Mouse (Mus musculus) c-Kit-negative CD71-positive TER-119-positive erythroid progenitor cells, embryonic 14.5 days (primary cell): ENCODE measurements around the gene Phlda3.
A peak's percentile ranks its signal among the peaks of the same experiment; 100 is the strongest.

Source experiments
- DNase-seq: peaks from one replicate; pipeline ENCODE4 v3.0.0-alpha.2; 2013; ENCODE audit warnings: low read depth, low spot score

The Phlda3 gene

DNA sequence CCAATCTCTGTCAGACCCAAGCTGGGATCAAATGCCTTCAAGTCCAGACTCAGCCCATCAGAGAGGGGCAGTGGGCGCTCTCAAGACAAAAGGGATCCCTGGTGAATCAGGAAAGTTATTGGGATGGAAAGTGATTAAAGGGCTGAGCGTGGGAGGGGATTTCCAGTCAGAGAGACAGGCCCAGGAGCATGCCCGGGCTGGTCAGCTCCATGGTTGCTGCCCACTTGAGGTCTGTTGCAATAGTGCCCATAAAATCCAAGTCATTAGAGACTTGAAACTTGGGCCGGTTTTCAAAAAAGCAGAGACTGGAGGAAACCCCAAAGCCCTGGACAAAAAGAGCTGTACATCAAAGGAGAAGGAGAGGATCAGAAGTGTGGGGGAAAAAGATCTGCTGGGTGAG, 6.2 kb upstream of the Phlda3 start:
- DNase-seq, result no peak

DNA sequence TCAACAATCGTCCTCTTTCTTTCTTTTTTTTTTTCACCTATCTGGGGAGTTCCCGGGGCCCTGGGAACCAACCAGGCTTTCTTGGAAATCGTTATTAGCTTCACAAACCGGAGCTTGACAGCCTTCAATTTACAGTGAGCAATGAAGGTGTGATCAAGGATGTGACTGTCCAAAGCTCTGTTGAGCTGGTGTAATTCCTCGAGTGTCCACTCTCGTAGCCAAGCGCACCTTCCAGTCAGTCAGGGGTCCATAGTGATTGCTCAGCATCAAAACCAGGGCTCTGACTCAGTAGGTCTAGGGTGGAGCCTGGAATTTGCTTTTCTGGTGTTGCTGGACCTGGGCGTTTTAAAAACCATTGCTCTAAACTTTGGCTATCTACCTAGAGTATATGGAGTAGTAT, 5.7 kb upstream of the Phlda3 start:
- DNase-seq, result no peak

DNA sequence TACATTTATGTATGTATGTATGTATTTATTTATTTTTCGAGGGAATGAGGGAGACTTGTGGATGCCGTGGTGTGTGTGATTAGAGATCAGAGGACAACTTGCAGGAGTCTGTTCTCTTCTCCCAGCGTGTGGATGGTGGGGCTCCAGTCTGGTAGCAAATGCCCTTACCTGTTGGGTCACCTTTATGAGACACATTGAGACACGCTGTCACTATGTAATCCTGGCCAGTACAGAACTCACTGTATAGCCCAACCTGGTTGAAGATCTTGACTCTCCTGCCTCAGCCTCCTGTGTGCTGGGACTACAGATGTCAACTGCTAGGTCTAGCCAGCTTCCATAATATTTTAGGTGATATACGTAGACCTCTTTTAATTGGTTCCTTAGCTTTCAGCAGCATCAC, 4.2 kb upstream of the Phlda3 start:
- peak; percentile 76 for DNase-seq

DNA sequence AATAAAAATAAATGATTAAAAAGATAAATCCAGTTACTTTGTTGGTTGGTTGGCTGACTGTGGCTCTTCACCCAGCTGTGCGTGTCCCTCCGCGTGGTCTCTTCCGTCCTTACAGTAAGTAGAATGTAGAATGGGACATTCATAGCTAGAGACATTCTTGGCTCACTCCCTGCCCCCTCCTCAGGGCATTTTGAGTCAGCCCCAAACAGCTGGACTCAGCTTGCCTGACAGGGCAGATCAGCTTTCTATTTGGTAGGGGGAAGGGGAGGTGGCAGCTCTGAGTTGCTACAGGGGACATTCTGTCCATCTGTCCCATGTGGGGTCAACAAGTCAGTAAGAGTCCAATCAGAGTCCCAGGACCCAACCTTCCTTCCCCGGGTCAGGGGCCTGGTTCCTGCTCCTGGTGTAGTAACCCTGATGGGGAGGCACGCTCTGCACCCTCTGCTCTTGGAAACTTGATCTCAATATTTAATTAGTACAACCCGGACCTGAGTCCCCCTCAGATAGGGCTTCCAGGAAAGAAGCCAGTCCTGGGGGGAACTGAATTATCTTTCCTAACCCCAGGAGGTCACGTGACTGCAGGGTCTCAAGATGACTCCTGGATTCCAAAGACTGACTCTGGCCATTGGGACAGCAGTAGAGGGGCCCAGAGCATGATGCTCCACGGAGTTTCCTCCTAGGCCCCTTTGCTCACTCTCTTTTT, 2.3 kb upstream of the Phlda3 start:
- no peak for DNase-seq

DNA sequence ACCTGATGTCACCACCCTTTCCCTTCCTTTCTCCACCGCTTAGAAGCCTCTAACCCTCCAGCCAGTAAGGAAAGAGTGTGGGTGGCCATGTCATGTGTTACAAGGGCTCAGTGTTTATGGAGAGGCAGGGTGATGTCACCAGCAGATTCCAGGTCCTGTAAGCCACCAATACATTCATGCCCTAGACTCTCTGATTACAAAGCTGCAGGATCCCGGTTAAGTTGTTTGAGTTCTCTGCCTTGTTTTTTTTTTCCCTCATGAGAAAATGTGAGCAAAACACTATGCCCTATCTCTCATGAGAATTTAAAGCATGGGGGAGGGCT, 1.8 kb upstream of the Phlda3 start:
- no peak for DNase-seq

DNA sequence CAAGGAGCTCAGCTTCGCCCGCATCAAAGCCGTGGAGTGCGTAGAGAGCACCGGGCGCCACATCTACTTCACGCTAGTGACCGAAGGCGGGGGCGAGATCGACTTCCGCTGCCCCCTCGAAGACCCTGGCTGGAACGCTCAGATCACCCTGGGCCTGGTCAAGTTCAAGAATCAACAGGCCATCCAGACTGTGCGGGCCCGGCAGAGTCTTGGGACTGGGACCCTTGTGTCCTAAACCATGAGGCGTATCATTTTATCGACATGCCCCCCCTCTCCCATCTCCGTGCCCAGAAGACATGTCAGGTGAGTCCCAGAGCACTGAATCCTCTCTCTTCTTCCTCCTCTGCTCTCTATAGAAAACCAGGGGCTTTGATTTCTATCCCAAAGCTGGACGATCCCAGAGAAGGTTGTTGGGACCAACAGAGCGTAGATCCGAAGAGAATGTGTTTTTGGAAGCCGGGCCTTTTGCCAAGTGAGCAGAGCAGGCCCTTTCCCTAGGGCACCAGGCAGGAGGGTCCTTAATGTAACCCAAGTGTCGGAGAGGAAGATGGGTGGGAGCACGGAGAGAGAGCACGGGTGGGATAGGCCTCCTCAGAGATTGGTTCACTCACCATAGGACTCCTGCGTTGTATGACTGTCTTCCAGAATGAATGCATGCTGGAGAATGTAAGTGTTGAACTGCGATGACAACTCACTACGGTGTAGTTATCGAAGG, 830 bp downstream of the Phlda3 start:
- no peak for DNase-seq

DNA sequence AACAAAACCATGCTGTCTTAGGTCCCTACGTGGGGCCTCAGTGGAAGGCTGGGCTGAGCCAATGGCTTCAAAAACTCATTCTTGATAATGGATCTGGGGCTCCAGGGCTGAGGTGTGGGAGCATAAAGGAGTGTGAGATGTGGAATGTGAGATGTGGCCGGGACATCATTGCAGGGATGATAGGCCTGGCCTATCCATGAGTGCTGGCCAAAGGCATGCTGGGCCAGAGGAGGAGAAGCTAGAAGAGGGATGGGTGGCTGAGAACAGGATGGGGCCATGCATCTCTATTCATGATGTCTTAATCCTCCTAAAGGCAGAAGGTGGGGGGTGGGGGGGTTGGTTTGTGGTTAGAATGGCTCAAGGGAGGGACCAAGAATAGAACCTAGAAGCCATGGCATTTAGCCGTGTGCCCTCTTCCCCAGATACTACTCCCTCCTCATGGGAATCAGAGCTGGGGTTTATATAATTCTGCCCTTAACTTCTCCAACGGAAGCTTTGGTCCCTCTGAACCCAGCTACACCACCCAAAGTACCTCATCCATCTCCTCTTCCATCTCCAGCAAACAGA, 1.5 kb downstream of the Phlda3 start:
- no peak for DNase-seq

DNA sequence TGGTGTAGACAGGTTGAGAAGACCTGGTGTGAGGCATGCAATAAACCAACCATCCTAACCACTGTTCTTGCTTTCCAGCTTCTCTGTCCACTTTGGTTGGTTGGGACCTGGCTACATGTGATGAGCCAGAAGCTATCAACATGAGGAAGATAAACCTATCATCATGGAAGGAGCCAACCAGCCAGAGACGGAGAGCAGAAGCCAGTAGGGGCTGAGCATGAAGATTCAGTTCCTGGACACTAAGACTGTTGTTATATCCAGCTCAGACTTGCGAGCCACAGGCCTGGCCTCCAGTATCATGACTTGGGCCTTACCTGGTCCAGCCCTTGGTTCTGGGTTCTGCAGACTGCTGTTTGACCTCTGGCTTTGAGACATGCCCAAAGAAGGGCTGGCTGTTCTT, 2.5 kb downstream of the Phlda3 start:
- DNase-seq, result no peak

DNA sequence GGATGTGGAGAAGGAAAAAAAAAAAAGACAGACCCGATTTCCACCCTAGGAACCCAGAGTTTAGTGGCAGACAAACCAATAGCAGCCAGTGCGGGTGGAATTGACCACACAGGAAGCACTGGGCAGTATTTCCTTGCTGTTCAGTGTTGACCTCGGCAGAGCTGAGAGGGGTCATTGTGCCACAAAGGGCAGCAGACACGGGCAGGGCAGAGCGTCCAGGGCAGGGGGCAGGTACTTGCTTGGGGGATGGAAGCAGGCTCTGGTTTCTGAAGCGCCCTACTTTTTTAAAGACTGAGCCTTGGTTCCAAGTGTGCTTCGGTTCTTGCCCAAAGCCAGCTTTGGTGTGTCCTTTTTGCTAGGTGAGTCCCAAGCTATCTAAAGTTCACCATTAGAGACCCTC, 4.3 kb downstream of the Phlda3 start:
- DNase-seq, result no peak

DNA sequence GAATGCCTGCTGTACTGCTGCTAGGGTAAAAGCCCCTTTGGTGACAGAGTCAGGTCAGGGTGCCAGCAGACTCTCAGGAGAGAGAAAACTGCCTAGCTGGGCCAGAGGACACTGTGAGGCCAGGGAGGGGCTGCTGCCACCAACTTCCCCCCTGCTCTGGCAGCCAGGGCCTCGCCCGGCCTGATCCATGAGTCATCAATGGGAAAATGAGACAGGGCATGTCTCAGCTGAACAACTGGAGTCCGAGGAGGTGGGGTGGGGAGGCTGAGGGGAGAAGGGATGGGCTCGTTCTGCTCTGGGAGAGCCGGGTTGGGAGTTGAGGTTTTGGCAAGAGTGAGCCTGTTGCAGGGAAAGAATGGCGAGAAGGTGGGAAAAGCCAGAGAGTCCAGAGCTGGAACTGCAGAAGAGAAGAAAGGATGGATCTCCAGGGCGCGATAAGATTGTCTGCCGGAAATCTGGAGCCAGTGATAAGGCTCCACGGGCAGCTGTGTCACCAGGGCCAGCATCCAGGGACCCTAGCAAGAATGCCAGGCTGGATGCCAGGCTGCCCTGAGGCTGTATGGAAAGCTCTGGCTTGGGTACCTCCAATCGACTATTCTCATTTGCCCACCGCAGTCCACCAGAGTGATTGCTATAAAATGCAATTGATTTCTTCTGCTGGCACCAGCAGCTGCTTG, 5.1 kb downstream of the Phlda3 start:
- no peak for DNase-seq

DNA sequence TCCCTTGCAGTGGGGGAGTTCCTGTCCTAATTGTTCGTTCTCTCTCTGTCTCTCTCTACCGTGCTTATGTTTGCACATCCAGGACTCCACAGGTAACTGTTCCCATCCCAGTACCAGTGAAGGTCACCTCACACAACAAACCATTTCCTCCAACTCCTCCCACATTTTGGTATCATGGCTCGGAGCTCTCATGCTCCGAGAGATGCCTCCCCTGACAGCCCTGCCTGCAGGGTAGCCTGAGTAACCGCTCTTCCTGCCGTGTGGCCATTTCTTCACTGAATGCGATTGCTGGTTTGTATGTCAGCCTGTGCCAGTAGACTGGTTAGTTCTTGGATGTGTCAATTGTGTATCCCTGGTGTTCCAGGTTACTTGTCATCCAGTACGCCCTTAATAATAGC, 5.7 kb downstream of the Phlda3 start:
- no peak for DNase-seq

DNA sequence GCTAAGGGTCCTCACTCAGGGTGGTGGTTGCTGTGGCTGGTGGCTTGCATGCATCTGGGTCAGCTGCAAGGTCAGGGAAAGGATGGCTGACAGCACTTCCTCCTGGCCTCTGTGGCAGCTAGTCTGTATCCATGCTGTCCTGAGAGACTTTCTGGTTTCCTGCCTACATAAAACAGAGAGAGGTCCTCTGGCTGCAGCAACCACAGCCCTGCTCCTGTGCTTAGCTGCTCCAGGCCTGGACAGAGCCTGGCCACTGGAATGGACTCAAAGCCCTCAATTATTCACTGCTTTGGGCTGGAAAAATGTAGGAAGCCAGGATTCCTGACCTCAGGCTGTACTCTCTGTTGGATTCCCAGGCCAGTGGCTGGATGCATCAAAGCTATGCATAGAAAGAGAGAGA, 10.7 kb downstream of the Phlda3 start:
- DNase-seq, result no peak

DNA sequence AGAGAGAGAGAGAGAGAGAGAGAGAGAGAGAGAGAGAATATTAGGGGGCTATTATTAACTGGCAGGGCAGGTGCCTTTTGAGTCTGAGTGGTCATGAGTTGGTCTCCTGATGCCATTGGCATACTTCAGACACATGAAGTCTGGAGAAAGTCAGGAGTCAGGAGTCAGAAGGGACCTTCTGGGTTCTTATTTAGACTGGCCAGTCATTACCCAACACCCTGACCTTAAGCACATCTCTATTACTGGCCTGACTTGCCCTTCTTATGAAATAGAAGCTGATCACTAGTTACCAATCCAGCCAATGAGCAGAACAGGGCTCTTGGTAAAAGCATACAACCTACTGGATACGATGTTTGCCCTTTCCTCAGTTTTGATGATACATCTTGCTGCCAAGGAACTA, 11.1 kb downstream of the Phlda3 start:
- no peak for DNase-seq

DNA sequence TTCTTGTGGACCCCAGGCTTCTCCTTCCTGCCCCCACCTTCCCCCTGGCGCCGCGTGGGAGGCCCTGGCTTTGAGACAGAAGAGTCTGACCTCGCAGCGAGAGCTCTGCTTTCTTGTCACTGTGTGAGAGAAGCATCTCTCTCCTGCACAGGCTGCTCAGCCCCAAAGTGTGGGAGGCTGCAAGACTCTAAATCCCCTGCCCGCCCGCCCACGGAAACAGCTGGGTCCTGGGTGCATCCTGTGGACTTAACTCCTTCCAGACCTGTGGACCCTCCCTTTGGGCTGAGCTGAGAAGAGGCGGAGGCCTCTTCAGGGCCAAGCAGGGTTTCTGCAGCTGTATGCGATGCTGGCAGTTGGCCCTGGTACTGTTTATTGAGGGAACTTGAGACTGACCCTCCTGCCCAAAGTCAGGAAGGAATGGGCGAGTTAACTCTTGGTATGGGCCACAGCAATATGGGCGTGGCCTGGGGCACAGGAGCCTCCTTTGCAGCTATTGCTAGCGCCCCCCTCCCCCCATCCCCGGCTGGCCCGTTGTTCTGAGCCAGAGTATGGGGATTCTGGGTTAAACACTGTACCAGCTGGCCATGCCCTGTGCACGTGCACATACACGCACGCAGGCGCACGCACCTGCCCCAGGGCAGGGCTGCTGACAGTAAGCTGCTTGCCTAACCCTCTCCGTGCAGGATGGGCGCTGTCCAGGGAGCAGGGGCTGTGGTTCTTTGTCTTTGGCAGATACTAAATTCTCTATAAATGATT, 13.0 kb downstream of the Phlda3 start, which contains the start of gene Tnni1:
TSS of gene Tnni1 (plus strand) at position 655 of the 756 bp plus-strand sequence.
- DNase-seq, result no peak

DNA sequence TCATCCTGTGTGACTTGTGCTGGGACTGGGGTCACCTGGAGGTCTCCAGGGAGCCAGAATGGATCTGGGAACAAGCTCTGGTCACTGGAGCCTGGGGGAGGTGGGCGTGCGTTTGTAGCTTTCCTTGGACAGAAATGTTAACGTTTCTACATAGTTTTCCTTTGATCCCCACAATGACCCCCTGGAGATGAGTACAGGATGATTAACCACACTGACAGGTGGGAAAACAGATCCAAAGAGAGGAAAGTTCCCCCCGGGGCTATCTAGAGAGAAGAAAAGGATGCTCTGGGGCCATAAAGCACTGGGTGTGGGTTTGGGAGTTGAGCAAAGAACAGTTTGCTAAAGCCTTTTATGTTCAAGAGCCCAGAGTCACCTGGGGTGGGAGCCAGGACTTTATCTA, 14.7 kb downstream of the Phlda3 start:
- no peak for DNase-seq

DNA sequence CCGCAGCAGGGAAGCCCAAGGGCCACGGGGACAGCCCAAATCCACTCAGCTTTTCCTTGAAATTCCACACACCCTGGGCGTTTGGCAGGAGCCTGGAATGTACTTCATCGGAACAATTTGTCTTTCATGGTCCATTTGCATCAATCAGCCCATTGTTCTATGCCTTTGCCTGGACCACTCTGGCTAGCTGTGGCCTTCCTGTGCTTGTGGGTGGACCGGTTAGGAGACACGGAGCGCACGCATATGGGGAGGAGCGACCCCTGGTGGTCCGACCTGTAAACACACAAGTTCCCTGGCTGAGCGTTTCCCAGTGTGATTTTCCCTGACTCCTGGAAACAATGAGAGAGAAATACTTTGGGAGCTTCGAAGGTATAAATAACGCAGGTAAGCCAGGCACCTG, 15.3 kb downstream of the Phlda3 start:
- DNase-seq, result peak; percentile 59

DNA sequence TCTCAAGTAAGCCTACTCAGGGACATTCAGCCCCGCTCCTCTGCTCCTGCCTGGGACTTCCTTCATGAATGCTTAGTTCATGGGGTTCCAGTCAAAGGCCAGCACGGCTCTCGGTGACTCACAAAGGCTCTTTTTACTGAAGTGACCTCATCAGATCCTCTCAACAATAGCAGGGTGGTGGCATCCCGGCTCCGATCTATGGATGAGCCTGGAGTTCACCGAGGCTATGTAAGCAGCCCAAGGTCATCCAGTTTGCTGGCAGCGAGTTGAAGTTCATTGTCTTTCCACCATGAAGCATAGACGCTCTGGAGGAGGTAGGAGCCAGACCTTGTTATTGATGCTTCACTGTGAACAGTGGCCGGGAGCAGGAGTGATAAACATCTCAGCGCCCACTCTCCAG, 16.9 kb downstream of the Phlda3 start:
- no peak for DNase-seq

DNA sequence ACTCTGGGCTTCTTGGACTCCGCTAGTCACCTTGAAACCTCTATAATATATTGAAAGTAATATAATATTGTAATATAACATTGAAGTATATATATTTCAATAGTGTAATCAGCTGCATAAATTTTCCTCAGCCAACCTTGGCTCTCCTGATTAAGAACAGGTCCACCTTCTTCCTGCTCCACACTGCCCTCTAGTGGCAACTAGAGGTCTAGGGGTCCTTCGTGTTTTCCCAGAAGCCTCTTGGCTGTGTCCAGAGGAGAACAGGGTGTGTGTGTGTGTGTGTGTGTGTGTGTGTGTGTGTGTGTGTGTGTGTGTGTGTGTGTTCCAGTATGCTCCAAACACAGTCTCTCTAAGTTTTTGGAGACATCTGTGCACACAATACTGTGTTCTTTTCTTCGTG, 21.9 kb downstream of the Phlda3 start:
- peak; percentile 84 for DNase-seq

DNA sequence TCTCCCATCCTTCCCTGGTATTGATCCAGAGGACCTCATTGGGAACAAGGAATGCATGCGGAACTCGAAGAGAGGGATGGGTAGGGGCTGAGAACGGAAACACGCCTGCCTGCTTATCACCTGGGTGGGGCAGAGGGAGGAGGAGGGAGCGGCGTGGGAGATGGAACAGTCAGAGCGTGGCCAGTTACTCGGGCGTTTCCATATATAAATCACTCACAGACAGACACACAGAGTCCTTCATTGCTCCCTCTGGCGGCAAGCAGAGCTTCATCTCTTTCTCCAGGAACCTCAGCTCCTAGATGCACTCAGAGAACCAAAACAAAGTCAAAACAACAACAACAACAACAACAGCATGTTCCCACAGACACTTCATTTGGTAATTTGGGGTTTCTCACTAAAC, 22.8 kb downstream of the Phlda3 start:
- peak; percentile 47 for DNase-seq

DNA sequence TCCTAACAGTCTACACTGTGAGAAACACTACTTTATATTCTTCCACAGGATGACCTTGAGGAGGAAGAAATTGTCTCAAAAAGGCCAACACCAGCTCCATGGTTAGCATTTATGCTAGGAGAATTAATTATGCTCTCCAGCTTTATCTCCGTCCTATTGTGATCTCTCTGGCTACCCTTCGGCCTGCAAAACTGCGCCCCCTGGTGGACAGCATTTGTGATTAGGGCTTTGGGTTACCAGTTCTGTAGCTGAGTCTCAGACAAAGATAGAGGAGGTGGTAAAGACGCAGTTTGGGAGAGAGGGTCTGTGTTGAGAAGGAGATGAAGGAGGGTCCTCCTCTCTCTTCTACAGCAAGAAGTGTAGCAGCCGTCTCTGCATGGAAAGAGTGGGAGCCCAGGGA, 23.9 kb downstream of the Phlda3 start:
- DNase-seq, result peak; percentile 60

DNA sequence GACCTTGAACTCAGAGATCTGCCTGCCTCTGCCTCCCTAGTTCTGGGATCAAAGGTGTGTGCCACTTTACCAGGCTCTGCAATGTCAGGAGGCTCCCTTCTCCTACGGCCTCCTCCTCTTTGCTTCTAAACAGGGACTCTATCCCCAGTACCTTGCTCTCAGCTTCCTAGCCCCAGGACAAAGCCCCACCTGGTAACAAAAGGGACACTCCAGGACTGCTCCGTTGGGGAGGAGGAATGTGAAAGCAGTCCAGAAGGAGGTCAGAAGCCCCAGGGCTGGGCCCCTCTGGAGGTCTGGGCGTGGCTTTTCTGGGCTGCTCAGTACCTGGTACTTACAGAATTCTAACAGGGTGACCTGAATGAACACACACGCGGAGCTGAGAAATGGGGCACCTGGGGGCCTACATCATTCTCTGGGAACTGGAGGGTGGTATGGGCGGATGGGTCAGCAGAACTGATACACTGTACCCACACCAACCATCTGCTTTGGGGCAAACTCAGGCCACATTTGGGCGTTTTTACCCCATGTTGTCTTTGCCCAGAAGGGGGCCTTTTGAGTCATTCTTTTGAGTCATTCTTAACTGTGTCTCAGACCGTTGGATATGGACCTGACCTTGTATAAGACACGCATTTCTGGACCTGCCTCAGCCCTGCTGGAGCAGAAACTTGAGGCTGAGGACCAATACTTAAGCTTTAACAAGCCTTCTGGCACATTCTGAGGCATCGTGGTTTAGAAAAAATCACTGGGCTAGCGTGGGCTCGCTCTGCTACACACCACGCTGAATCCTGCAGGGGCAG, 26.4 kb downstream of the Phlda3 start:
- DNase-seq, result no peak
